Mouse (Mus musculus) C2C12 (cell line): Measurements from ENCODE around the gene Dscam.

ENCODE experiments used
- CTCF ChIP-seq: IDR thresholded peaks from one replicate; pipeline ENCODE4 v1.5.1; 2011; ENCODE audit not compliant: control insufficient read depth, insufficient read depth, insufficient read length
- FOSL1 ChIP-seq: IDR thresholded peaks from one replicate; pipeline ENCODE4 v1.8.0; 2011; ENCODE audit warnings: mild to moderate bottlenecking, low read length; ENCODE audit not compliant: poor library complexity, insufficient read depth, severe bottlenecking
- MAX ChIP-seq: IDR thresholded peaks from one replicate; pipeline ENCODE4 v1.6.1; 2011; ENCODE audit warnings: mild to moderate bottlenecking, control low read depth
- USF1 ChIP-seq: IDR thresholded peaks from one replicate; pipeline ENCODE4 v1.6.1; 2011; ENCODE audit warnings: low read depth, mild to moderate bottlenecking, control low read depth, moderate library complexity

DNA sequence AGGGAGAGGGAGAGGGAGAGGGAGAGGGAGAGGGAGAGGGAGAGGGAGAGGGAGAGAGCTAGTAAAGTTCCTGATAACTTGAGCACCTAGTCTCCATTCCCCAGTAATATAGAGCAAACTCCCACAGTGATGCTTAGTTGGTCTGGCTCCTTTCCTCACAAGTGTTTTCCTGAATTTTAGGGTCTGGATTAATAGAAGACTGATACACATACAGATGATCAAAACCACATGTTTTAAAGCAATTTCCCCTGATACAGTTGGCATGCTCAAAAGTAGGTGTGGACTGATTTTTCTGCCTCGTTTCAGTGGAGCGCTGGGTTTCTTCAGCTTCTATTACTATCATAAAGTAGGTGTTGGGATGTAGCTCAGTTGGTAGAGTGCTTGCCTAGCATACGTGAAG, 519.1 kb downstream of the Dscam start:
- TF ChIP-seq CTCF, result no peak
- TF ChIP-seq USF1, result no peak
- TF ChIP-seq FOSL1, result no peak
- no peak for TF ChIP-seq MAX
